Comparison of ENCODE assay signal across 7 mouse cellular contexts in genomic region chr1:136141176-136141950, GRCm38 (mm10). TPM values are rescaled to one million over a fixed set of nuclear protein-coding genes. Genes with fewer than 3 reads are reported as not detected.
A peak's percentile ranks its signal among the peaks of the same experiment; 100 is the strongest.
DNase-seq lines count a peak whose midpoint lies in the region; ATAC-seq lines count a peak whose summit lies in the region.

No protein-coding gene starts in this region.

- peak overlapping the region; percentile 65 for H3K27ac ChIP-seq in hindbrain, embryonic 15.5 days (replicated peaks)
- peak overlapping the region; percentile 69 for H3K27ac ChIP-seq in midbrain, embryonic 16.5 days (ENCODE audit: low read length)

- H3K4me1 ChIP-seq in hindbrain, embryonic 15.5 days (replicated peaks), result peaks cover 77% of the 10 kb centered on the region
- peaks cover 73% of the 10 kb centered on the region for H3K4me1 ChIP-seq in midbrain, embryonic 16.5 days (ENCODE audit: control insufficient read depth, insufficient read depth, low read length)

- whole genome bisulfite sequencing in hindbrain, embryonic 15.5 days, result 78% methylated on average over 11 of the region's 11 CpGs
- 79% methylated on average over 11 of the region's 11 CpGs for WGBS in midbrain, embryonic 16.5 days

- H3K36me3 ChIP-seq in hindbrain, embryonic 15.5 days, result peaks cover 15% of the 10 kb centered on the region
- peaks cover 15% of the 10 kb centered on the region; the same call in 1 of the 2 replicates for H3K36me3 ChIP-seq in midbrain, embryonic 16.5 days (ENCODE audit: control insufficient read depth, insufficient read depth, low read length)

- no peaks in the 10 kb centered on the region for H3K9me3 ChIP-seq in hindbrain, embryonic 15.5 days
- no peaks in the 10 kb centered on the region for H3K9me3 ChIP-seq in midbrain, embryonic 16.5 days (replicated peaks; ENCODE audit: control insufficient read depth, low read length, poor library complexity, severe bottlenecking)

- no peak overlapping the region for H3K9ac ChIP-seq in hindbrain, embryonic 15.5 days
- no peak overlapping the region for H3K9ac ChIP-seq in midbrain, embryonic 16.5 days (ENCODE audit: low read depth, low read length)

- H3K4me2 ChIP-seq in hindbrain, embryonic 15.5 days, result no peak overlapping the region
- H3K4me2 ChIP-seq in midbrain, embryonic 16.5 days (ENCODE audit: low read length), result no peak overlapping the region

- peak; percentile 90 for DNase-seq in layer of hippocampus, adult 9-11 months
- DNase-seq in layer of hippocampus, postnatal 10 days (ENCODE audit: low spot score in 2 of 2), result no peak
- peak; percentile 31 to 54 for DNase-seq in cerebellum, postnatal 25 days
- DNase-seq in embryo, embryonic 10 days (ENCODE audit: low spot score), result no peak
- DNase-seq in yolk sac, embryonic 10.5 days (ENCODE audit: low spot score), result no peak

- ATAC-seq in hindbrain, embryonic 15.5 days (ENCODE audit: low FRiP score, low read depth), result no peak
- ATAC-seq in midbrain, embryonic 16.5 days, result 0 out of 2 replicates have a peak, but pooled peaks have one; percentile 3

- no peaks in the 10 kb centered on the region for H3K27me3 ChIP-seq in hindbrain, embryonic 15.5 days
- H3K27me3 ChIP-seq in midbrain, embryonic 16.5 days (ENCODE audit: control insufficient read depth, insufficient read depth, low read depth, low read length), result no peaks in the 10 kb centered on the region

- H3K4me3 ChIP-seq in hindbrain, embryonic 15.5 days, result no peak overlapping the region
- H3K4me3 ChIP-seq in midbrain, embryonic 16.5 days (ENCODE audit: low read depth, low read length), result no peak overlapping the region

RNA-seq across cellular contexts. Expression of gene Kif21b, which starts 10.2 kb away (rescaled TPM):
- 100 to 1,000 TPM; 182 to 199 TPM for total RNA-seq in layer of hippocampus, postnatal 10 days (2021)
- 48.9 and 50.0 TPM in 2 replicates for polyA plus RNA-seq in hindbrain, embryonic 15.5 days (2015; fragmentation: Nextera tagmentation; extraction: Ambion mirVana)
- 47.9 and 55.7 TPM in 2 replicates for polyA plus RNA-seq in midbrain, embryonic 16.5 days (2015; fragmentation: Nextera tagmentation; extraction: Ambion mirVana)

Comparison
In these comparisons a context has a peak if more than half of its experiments do, and no peak if none do; other contexts are left out.
1. DNase-seq: peak in layer of hippocampus, adult 9-11 months (single experiment) and cerebellum, postnatal 25 days (2 of 2); none in layer of hippocampus, postnatal 10 days (0 of 2), embryo, embryonic 10 days (single experiment) and yolk sac, embryonic 10.5 days (single experiment).